Mouse (Mus musculus) heart, postnatal 10 days (tissue): ENCODE results near the gene Marc2. TPM values are rescaled to one million over a fixed set of nuclear protein-coding genes. Genes with fewer than 3 reads are reported as not detected.

Experiments used
- DNase-seq, 2 experiments: peaks; one replicate each; pipeline ENCODE4 v3.0.0; 2021
- intact Hi-C: fragments of 180-260 bp; cut with DNase I; formaldehyde crosslinking; loops from one replicate; pipeline ENCODE4 v1.15.1; 2025
- total RNA-seq, 2 experiments: library from RNA; stranded (reverse); gene quantifications; 2 replicates each; pipeline ENCODE4 v1.2.3; 2021

Marc2 gene
- total RNA-seq: 100 to 1,000 TPM; 151 to 155 TPM

- no peak for DNase-seq
- intact Hi-C loops: no loop called here
Observed at GRCm38 (mm10) chr1:184846092-184846750, at the start of gene Marc2. TSS of gene Marc2 (minus strand) at chr1:184846451.

- intact Hi-C loops: no loop called here
- DNase-seq: no peak
Observed at GRCm38 (mm10) chr1:184891998-184892397, 45.7 kb upstream of the Marc2 start.

- DNase-seq: peak; percentile 48 to 50
- intact Hi-C loops: no loop called here
Observed at GRCm38 (mm10) chr1:184889454-184889853, 43.2 kb upstream of the Marc2 start.

- no peak for DNase-seq
- intact Hi-C loops: no loop called here
Observed at GRCm38 (mm10) chr1:184886160-184886559, 39.9 kb upstream of the Marc2 start.

- intact Hi-C loops: loop anchor here (1.0 to 2.0 kb wide), 2 partner anchors 29 to 58 kb away; no protein-coding TSS in a partner anchor
- peak; percentile 70 to 79 for DNase-seq
Observed at GRCm38 (mm10) chr1:184882281-184883268, 36.3 kb upstream of the Marc2 start, which contains the start of gene C130074G19Rik. TSS of gene C130074G19Rik (minus strand) at chr1:184883218.

- intact Hi-C loops: loop anchor here (2.0 kb wide), 1 partner anchor 57 kb away; no protein-coding TSS in a partner anchor
- DNase-seq: no peak
Observed at GRCm38 (mm10) chr1:184881861-184882260, 35.6 kb upstream of the Marc2 start.

- intact Hi-C loops: no loop called here
- no peak for DNase-seq
Observed at GRCm38 (mm10) chr1:184881211-184881610, 35.0 kb upstream of the Marc2 start.

GRCm38 (mm10) chr1:184878860-184879259 is 32.6 kb upstream of the Marc2 start:
- no peak for DNase-seq
- intact Hi-C loops: no loop called here

- no peak for DNase-seq
- intact Hi-C loops: no loop called here
Observed at GRCm38 (mm10) chr1:184877306-184877705, 31.1 kb upstream of the Marc2 start.

GRCm38 (mm10) chr1:184873910-184874309 is 27.7 kb upstream of the Marc2 start:
- intact Hi-C loops: no loop called here
- no peak for DNase-seq

GRCm38 (mm10) chr1:184872069-184872819 is 26.0 kb upstream of the Marc2 start:
- intact Hi-C loops: no loop called here

GRCm38 (mm10) chr1:184871506-184871905 is 25.3 kb upstream of the Marc2 start:
- DNase-seq: no peak
- intact Hi-C loops: no loop called here

More at GRCm38 (mm10) chr1:184872069-184872819, 26.0 kb upstream of the Marc2 start:
- DNase-seq: no peak

- intact Hi-C loops: no loop called here
- no peak for DNase-seq
Observed at GRCm38 (mm10) chr1:184870646-184871385, 24.6 kb upstream of the Marc2 start.

GRCm38 (mm10) chr1:184869939-184870565 is 23.8 kb upstream of the Marc2 start:
- DNase-seq: no peak
- intact Hi-C loops: no loop called here

GRCm38 (mm10) chr1:184867640-184868120 is 21.4 kb upstream of the Marc2 start:
- DNase-seq: no peak
- intact Hi-C loops: no loop called here

GRCm38 (mm10) chr1:184864381-184864801 is 18.1 kb upstream of the Marc2 start:
- peak; percentile 54 to 65 for DNase-seq
- intact Hi-C loops: no loop called here

GRCm38 (mm10) chr1:184862636-184863035 is 16.4 kb upstream of the Marc2 start:
- intact Hi-C loops: no loop called here
- DNase-seq: no peak

GRCm38 (mm10) chr1:184861551-184861950 is 15.3 kb upstream of the Marc2 start:
- DNase-seq: no peak
- intact Hi-C loops: no loop called here

GRCm38 (mm10) chr1:184860276-184860675 is 14.0 kb upstream of the Marc2 start:
- intact Hi-C loops: no loop called here
- DNase-seq: peak in 1 of 2 experiments; percentile 21
